Mouse (Mus musculus): Measurements from ENCODE around the gene Abhd14a.

DNA sequence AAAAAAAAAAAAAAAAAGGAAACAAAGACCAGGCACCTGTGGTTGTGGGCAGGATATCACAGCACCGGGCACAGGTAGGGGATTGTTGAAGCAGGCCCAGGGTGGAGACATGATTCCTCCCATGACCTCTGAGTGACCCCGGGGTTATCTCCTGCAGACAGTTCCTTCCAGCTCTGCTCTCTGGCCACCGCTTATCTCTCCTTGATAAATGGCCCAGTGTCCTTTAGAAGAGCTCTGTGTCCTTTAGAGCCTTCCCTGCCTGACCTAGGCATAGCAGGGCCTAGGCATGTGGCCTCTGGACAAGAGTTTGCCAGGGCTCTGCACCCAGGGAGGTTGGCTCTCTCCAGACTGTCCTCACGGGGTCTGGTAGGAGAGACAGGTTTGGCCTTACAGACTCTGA is 49.7 kb downstream of the Abhd14a start:
- no peak for TF ChIP-seq CTCF (IDR thresholded peaks at IDR 0.05; ENCODE audit: low read depth)
- peak; percentile 39 for TF ChIP-seq EP300 (IDR thresholded peaks at IDR 0.05; ENCODE audit: low read depth)
